Mouse (Mus musculus): ENCODE measurements around the gene Scn5a. TPM values are rescaled to one million over a fixed set of nuclear protein-coding genes. Genes with fewer than 3 reads are reported as not detected.

Scn5a gene
- polyA plus RNA-seq, 1 experiment: 0.38 TPM

- WGBS: 73% methylated on average over 5 of the region's 5 CpGs
- DNase-seq (ENCODE audit: low read depth, low spot score): no peak
These were observed 11.0 kb downstream of the Scn5a start for GRCm38 (mm10) chr9:119567800-119568199.

GRCm38 (mm10) chr9:119566214-119566613 is 12.6 kb downstream of the Scn5a start:
- DNase-seq (ENCODE audit: low read depth, low spot score): no peak
- 10% methylated on average over 10 of the region's 10 CpGs for WGBS

GRCm38 (mm10) chr9:119564803-119565202 is 14.0 kb downstream of the Scn5a start:
- no peak for DNase-seq (ENCODE audit: low read depth, low spot score)
- WGBS: 75% methylated on average over 6 of the region's 6 CpGs

GRCm38 (mm10) chr9:119563617-119564016 is 15.2 kb downstream of the Scn5a start:
- no peak for DNase-seq (ENCODE audit: low read depth, low spot score)
- 49% methylated on average over 6 of the region's 6 CpGs for WGBS

GRCm38 (mm10) chr9:119562256-119562655 is 16.6 kb downstream of the Scn5a start:
- WGBS: 68% methylated on average over 12 of the region's 12 CpGs
- no peak for DNase-seq (ENCODE audit: low read depth, low spot score)

- DNase-seq (ENCODE audit: low read depth, low spot score): no peak
- 64% methylated on average over 8 of the region's 8 CpGs for WGBS
These were observed 17.1 kb downstream of the Scn5a start for GRCm38 (mm10) chr9:119561746-119562145.

- 64% methylated on average over 16 of the region's 16 CpGs for WGBS
- DNase-seq (ENCODE audit: low read depth, low spot score): no peak
These were observed 19.1 kb downstream of the Scn5a start for GRCm38 (mm10) chr9:119559537-119560276.

GRCm38 (mm10) chr9:119558119-119558854 is 20.5 kb downstream of the Scn5a start:
- WGBS: 31% methylated on average over 12 of the region's 12 CpGs
- DNase-seq (ENCODE audit: low read depth, low spot score): no peak

- DNase-seq (ENCODE audit: low read depth, low spot score): no peak
- 62% methylated on average over 3 of the region's 3 CpGs for WGBS
These were observed 22.8 kb downstream of the Scn5a start for GRCm38 (mm10) chr9:119556043-119556442.

GRCm38 (mm10) chr9:119547528-119547927 is 31.3 kb downstream of the Scn5a start:
- no peak for DNase-seq (ENCODE audit: low read depth, low spot score)
- WGBS: 51% methylated on average over 12 of the region's 12 CpGs

GRCm38 (mm10) chr9:119547128-119547527 is 31.7 kb downstream of the Scn5a start:
- 80% methylated on average over 8 of the region's 8 CpGs for WGBS
- no peak for DNase-seq (ENCODE audit: low read depth, low spot score)

- DNase-seq (ENCODE audit: low read depth, low spot score): no peak
- 85% methylated on average over 9 of the region's 9 CpGs for WGBS
These were observed 38.1 kb downstream of the Scn5a start for GRCm38 (mm10) chr9:119540726-119541125.

GRCm38 (mm10) chr9:119537823-119538222 is 41.0 kb downstream of the Scn5a start:
- DNase-seq (ENCODE audit: low read depth, low spot score): no peak
- WGBS: 50% methylated on average over 4 of the region's 4 CpGs

GRCm38 (mm10) chr9:119531684-119532417 is 47.0 kb downstream of the Scn5a start:
- no peak for DNase-seq (ENCODE audit: low read depth, low spot score)
- 29% methylated on average over 10 of the region's 10 CpGs for WGBS

- 88% methylated on average over 6 of the region's 6 CpGs for WGBS
- no peak for DNase-seq (ENCODE audit: low read depth, low spot score)
These were observed 54.3 kb downstream of the Scn5a start for GRCm38 (mm10) chr9:119524511-119524910.

GRCm38 (mm10) chr9:119523301-119523700 is 55.5 kb downstream of the Scn5a start:
- no peak for DNase-seq (ENCODE audit: low read depth, low spot score)
- 72% methylated on average over 8 of the region's 8 CpGs for WGBS

- no peak for DNase-seq (ENCODE audit: low read depth, low spot score)
- WGBS: 74% methylated on average over 23 of the region's 23 CpGs
These were observed 59.7 kb downstream of the Scn5a start for GRCm38 (mm10) chr9:119519116-119519515.

- no peak for DNase-seq (ENCODE audit: low read depth, low spot score)
- WGBS: 67% methylated on average over 8 of the region's 8 CpGs
These were observed 60.6 kb downstream of the Scn5a start for GRCm38 (mm10) chr9:119518177-119518576.

GRCm38 (mm10) chr9:119517467-119517866 is 61.3 kb downstream of the Scn5a start:
- 45% methylated on average over 20 of the region's 20 CpGs for WGBS
- no peak for DNase-seq (ENCODE audit: low read depth, low spot score)

GRCm38 (mm10) chr9:119516815-119517214 is 62.0 kb downstream of the Scn5a start:
- 60% methylated on average over 5 of the region's 5 CpGs for WGBS
- DNase-seq (ENCODE audit: low read depth, low spot score): no peak
